Mouse (Mus musculus): Measurements from ENCODE around the gene Tbc1d22a.

Tbc1d22a gene

GRCm38 (mm10) chr15:86492636-86493035, 278.4 kb downstream of the Tbc1d22a start:
- no peak for DNase-seq (ENCODE audit: extremely low read depth, low read depth, low spot score)

- no peak for DNase-seq (ENCODE audit: extremely low read depth, low read depth, low spot score)
Observed at GRCm38 (mm10) chr15:86496209-86496608, 281.9 kb downstream of the Tbc1d22a start.

GRCm38 (mm10) chr15:86496646-86497045, 282.4 kb downstream of the Tbc1d22a start:
- DNase-seq (ENCODE audit: extremely low read depth, low read depth, low spot score) = no peak

- DNase-seq (ENCODE audit: extremely low read depth, low read depth, low spot score) = no peak
Observed at GRCm38 (mm10) chr15:86500536-86500935, 286.3 kb downstream of the Tbc1d22a start.

GRCm38 (mm10) chr15:86503413-86503812, 289.2 kb downstream of the Tbc1d22a start:
- DNase-seq (ENCODE audit: extremely low read depth, low read depth, low spot score) = no peak

GRCm38 (mm10) chr15:86506666-86507065, 292.4 kb downstream of the Tbc1d22a start:
- no peak for DNase-seq (ENCODE audit: extremely low read depth, low read depth, low spot score)

GRCm38 (mm10) chr15:86507546-86507945, 293.3 kb downstream of the Tbc1d22a start:
- DNase-seq (ENCODE audit: extremely low read depth, low read depth, low spot score) = no peak

GRCm38 (mm10) chr15:86508406-86509176, 294.3 kb downstream of the Tbc1d22a start:
- DNase-seq (ENCODE audit: extremely low read depth, low read depth, low spot score) = no peak

DNA sequence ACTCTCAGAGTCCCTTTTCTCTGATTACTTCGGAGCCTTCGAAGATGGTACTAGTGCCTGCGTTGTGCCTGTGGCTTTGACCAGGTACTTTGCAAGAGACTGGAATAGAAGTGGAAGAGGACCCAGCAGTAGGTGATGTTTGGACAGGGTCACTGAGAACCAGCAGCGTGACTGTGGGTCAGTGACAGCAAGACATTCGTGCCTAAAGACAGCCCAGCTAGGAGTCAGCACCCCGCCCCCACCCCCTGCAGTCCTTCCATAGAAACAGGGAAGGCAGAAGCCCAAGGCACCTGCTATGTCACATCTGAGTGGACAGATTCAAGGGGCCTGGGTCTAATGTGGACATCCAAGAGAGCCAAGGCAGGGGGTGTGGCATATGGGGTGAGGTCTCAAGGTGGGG, 295.3 kb downstream of the Tbc1d22a start:
- no peak for DNase-seq (ENCODE audit: extremely low read depth, low read depth, low spot score)

- DNase-seq (ENCODE audit: extremely low read depth, low read depth, low spot score) = no peak
Observed at GRCm38 (mm10) chr15:86511181-86511580, 296.9 kb downstream of the Tbc1d22a start.

DNA sequence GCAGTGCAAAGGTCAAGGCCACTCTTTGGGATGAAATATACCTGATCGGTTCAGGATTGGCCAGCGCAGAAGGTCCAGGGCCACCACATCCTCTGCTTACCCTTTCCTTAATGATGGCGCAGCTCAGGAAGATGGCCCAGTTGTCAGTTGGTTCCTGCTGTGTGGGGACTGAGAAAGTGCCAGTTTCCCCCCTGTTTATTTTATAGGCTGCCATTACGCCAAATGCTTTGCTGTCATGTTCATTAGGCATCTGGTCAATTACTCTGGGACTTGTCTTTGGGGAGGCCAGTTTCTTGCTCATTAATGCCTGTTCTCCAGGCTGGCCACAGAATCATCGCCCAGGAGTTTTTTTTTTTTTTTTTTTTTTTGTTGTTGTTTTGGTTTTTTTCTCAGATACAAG, 299.1 kb downstream of the Tbc1d22a start:
- DNase-seq (ENCODE audit: extremely low read depth, low read depth, low spot score) = no peak

GRCm38 (mm10) chr15:86520201-86520600, 305.9 kb downstream of the Tbc1d22a start:
- DNase-seq (ENCODE audit: extremely low read depth, low read depth, low spot score) = no peak

GRCm38 (mm10) chr15:86535356-86535755, 321.1 kb downstream of the Tbc1d22a start:
- DNase-seq (ENCODE audit: extremely low read depth, low read depth, low spot score) = no peak

DNA sequence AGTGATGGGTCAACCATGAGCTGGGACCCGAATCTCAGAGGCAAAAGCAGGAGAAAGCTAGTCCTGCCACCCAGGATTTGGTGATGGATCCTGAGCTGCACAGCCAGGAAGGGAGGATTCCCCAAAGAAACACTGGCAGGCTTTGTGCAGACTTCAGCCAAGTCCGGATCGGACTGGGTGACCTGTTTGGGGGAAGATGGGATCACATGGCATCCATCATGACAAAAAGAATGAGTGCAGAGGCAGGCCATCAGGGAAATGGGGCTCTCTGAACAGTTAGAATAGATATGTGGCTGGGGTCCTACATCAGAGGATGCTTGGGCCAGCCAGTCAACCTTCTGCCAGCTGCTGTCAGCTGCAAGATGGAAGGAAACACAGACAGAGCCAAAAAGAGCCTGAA, 328.1 kb downstream of the Tbc1d22a start:
- DNase-seq (ENCODE audit: extremely low read depth, low read depth, low spot score) = no peak

GRCm38 (mm10) chr15:86544122-86544795, 330.0 kb downstream of the Tbc1d22a start:
- DNase-seq (ENCODE audit: extremely low read depth, low read depth, low spot score) = no peak
